Mouse (Mus musculus) E14TG2a.4 (cell line): Measurements from ENCODE around the gene Ick.

Experiments used
- H3K27me3 ChIP-seq: 2 replicates; pipeline ENCODE4 v1.6.1; 2014; ENCODE audit warnings: low read length, control low read depth; ENCODE audit not compliant: insufficient read depth
- H3K36me3 ChIP-seq: 2 replicates; pipeline ENCODE4 v1.6.1; 2014; ENCODE audit warnings: low read length, control low read depth; ENCODE audit not compliant: insufficient read depth
- H3K4me1 ChIP-seq: replicated peaks from 2 replicates; pipeline ENCODE4 v1.6.1; 2014; ENCODE audit warnings: low read depth, low read length, control low read depth
- H3K4me3 ChIP-seq: replicated peaks from 2 replicates; pipeline ENCODE4 v1.5.1; 2014; ENCODE audit warnings: mild to moderate bottlenecking, low read length
- H3K9me3 ChIP-seq: 2 replicates; pipeline ENCODE4 v1.6.1; 2014; ENCODE audit warnings: low read length, control low read depth
- CTCF ChIP-seq: conservative IDR thresholded peaks from 2 replicates; pipeline ENCODE4 v1.5.1; 2014; ENCODE audit warnings: low read length
- NANOG ChIP-seq: IDR thresholded peaks from 2 replicates; pipeline ENCODE4 v1.6.1; 2014; ENCODE audit warnings: borderline replicate concordance, low read length, mixed read lengths
- POU5F1 ChIP-seq: IDR thresholded peaks from 2 replicates; pipeline ENCODE4 v1.6.1; 2014; ENCODE audit warnings: low read length, borderline replicate concordance

The Ick gene

GRCm38 (mm10) chr9:78121985-78122384, 13.0 kb downstream of the Ick start:
- TF ChIP-seq POU5F1 (no peak), NANOG (no peak), CTCF (no peak)
- no peaks in the 10 kb centered on the region for H3K9me3 ChIP-seq
- H3K4me1 ChIP-seq = peaks cover 27% of the 10 kb centered on the region
- no peaks in the 10 kb centered on the region for H3K27me3 ChIP-seq
- H3K36me3 ChIP-seq = peaks cover 6% of the 10 kb centered on the region; the same call in 1 of the 2 replicates
- H3K4me3 ChIP-seq = no peak overlapping the region

GRCm38 (mm10) chr9:78122939-78123712, 14.1 kb downstream of the Ick start:
- Histone ChIP-seq H3K4me3 (no peak overlapping the region), H3K4me1 (peaks cover 39% of the 10 kb centered on the region), H3K27me3 (no peaks in the 10 kb centered on the region), H3K36me3 (peaks cover 6% of the 10 kb centered on the region; the same call in 1 of the 2 replicates), H3K9me3 (no peaks in the 10 kb centered on the region)
- TF ChIP-seq CTCF = no peak
- no peak for TF ChIP-seq NANOG
- no peak for TF ChIP-seq POU5F1

- no peaks in the 10 kb centered on the region for H3K9me3 ChIP-seq
- H3K36me3 ChIP-seq = 0 out of 2 replicates have a peak, but pooled peaks cover 3% of the 10 kb centered on the region
- H3K4me3 ChIP-seq = no peak overlapping the region
- peaks cover 39% of the 10 kb centered on the region for H3K4me1 ChIP-seq
- TF ChIP-seq CTCF (no peak), POU5F1 (no peak), NANOG (no peak)
- no peaks in the 10 kb centered on the region for H3K27me3 ChIP-seq
These were observed 15.3 kb downstream of the Ick start for GRCm38 (mm10) chr9:78124297-78124696.

- Histone ChIP-seq H3K4me3 (no peak overlapping the region), H3K9me3 (no peaks in the 10 kb centered on the region), H3K27me3 (no peaks in the 10 kb centered on the region), H3K36me3 (0 out of 2 replicates have a peak, but pooled peaks cover 3% of the 10 kb centered on the region), H3K4me1 (peaks cover 39% of the 10 kb centered on the region)
- TF ChIP-seq NANOG = no peak
- no peak for TF ChIP-seq CTCF
- no peak for TF ChIP-seq POU5F1
These were observed 17.0 kb downstream of the Ick start for GRCm38 (mm10) chr9:78126007-78126406.

- Histone ChIP-seq H3K4me3 (no peak overlapping the region), H3K4me1 (peaks cover 33% of the 10 kb centered on the region), H3K9me3 (no peaks in the 10 kb centered on the region), H3K36me3 (0 out of 2 replicates have a peak, but pooled peaks cover 3% of the 10 kb centered on the region), H3K27me3 (no peaks in the 10 kb centered on the region)
- TF ChIP-seq CTCF (no peak), NANOG (no peak)
These were observed 17.7 kb downstream of the Ick start for GRCm38 (mm10) chr9:78126643-78127042.

GRCm38 (mm10) chr9:78135658-78136057, 26.7 kb downstream of the Ick start:
- TF ChIP-seq CTCF (no peak), NANOG (no peak), POU5F1 (no peak)
- Histone ChIP-seq H3K36me3 (peaks cover 11% of the 10 kb centered on the region), H3K4me1 (peaks cover 11% of the 10 kb centered on the region), H3K9me3 (no peaks in the 10 kb centered on the region), H3K27me3 (no peaks in the 10 kb centered on the region), H3K4me3 (no peak overlapping the region)

GRCm38 (mm10) chr9:78138044-78138676, 29.2 kb downstream of the Ick start:
- TF ChIP-seq POU5F1 (no peak), NANOG (no peak), CTCF (no peak)
- Histone ChIP-seq H3K4me1 (peaks cover 11% of the 10 kb centered on the region), H3K9me3 (no peaks in the 10 kb centered on the region), H3K36me3 (peaks cover 7% of the 10 kb centered on the region), H3K27me3 (no peaks in the 10 kb centered on the region), H3K4me3 (no peak overlapping the region)

GRCm38 (mm10) chr9:78139463-78139862, 30.5 kb downstream of the Ick start:
- H3K4me1 ChIP-seq = peaks cover 11% of the 10 kb centered on the region
- TF ChIP-seq POU5F1 (no peak), NANOG (no peak), CTCF (no peak)
- H3K9me3 ChIP-seq = no peaks in the 10 kb centered on the region
- no peak overlapping the region for H3K4me3 ChIP-seq
- H3K36me3 ChIP-seq = peaks cover 7% of the 10 kb centered on the region
- no peaks in the 10 kb centered on the region for H3K27me3 ChIP-seq

- Histone ChIP-seq H3K27me3 (no peaks in the 10 kb centered on the region), H3K4me3 (no peak overlapping the region), H3K4me1 (no peaks in the 10 kb centered on the region), H3K9me3 (no peaks in the 10 kb centered on the region), H3K36me3 (peaks cover 10% of the 10 kb centered on the region)
- no peak for TF ChIP-seq NANOG
- no peak for TF ChIP-seq CTCF
- no peak for TF ChIP-seq POU5F1
These were observed 37.1 kb downstream of the Ick start for GRCm38 (mm10) chr9:78146099-78146498.
